Mouse (Mus musculus) midbrain, embryonic 12.5 days (tissue): ENCODE data around the gene Olfr1128. TPM values are rescaled to one million over a fixed set of nuclear protein-coding genes. Genes with fewer than 3 reads are reported as not detected.

Experiments
- polyA plus RNA-seq: library from polyadenylated mRNA; unstranded; fragments of >200 nt; fragmentation: Nextera tagmentation; extraction: Ambion mirVana; gene quantifications from 2 replicates; pipeline ENCODE4 v1.2.1, GENCODE M21; 2016

Gene Olfr1128
- polyA plus RNA-seq, 1 experiment from 2014 or later, result not detected

Other genes starting within 250 kb of the Olfr1128 start
- not detected in 2 replicates for gene Olfr1118, start 238.0 kb downstream of the Olfr1128 start, polyA plus RNA-seq
- gene Olfr1120, start 190.7 kb downstream of the Olfr1128 start, polyA plus RNA-seq, result not detected in 2 replicates
- gene Olfr1121, start 175.6 kb downstream of the Olfr1128 start, polyA plus RNA-seq, result not detected in 2 replicates
- not detected in 2 replicates for gene Olfr1122, start 159.7 kb downstream of the Olfr1128 start, polyA plus RNA-seq
- gene Olfr1123, start 128.9 kb downstream of the Olfr1128 start, polyA plus RNA-seq, result not detected in 2 replicates
- 0.09 and 0.16 TPM in 2 replicates for gene Olfr1124, start 115.3 kb downstream of the Olfr1128 start, polyA plus RNA-seq
- not detected in 2 replicates for gene Olfr1126, start 91.6 kb downstream of the Olfr1128 start, polyA plus RNA-seq
- gene Pramel7, start 48.4 kb downstream of the Olfr1128 start, polyA plus RNA-seq, result not detected in 2 replicates
- not detected in 2 replicates for gene Pramel6, start 39.0 kb downstream of the Olfr1128 start, polyA plus RNA-seq
- gene Olfr153, start 13.7 kb downstream of the Olfr1128 start, polyA plus RNA-seq, result not detected in 2 replicates
- not detected in 2 replicates for gene Olfr1129, start 28.4 kb upstream of the Olfr1128 start, polyA plus RNA-seq
- gene Olfr1130, start 60.7 kb upstream of the Olfr1128 start, polyA plus RNA-seq, result not detected in 2 replicates
- not detected in 2 replicates for gene Olfr1131, start 81.6 kb upstream of the Olfr1128 start, polyA plus RNA-seq
- gene Olfr1132, start 92.0 kb upstream of the Olfr1128 start, polyA plus RNA-seq, result not detected in 2 replicates
- gene Olfr1133, start 101.8 kb upstream of the Olfr1128 start, polyA plus RNA-seq, result not detected in 2 replicates
- not detected in 2 replicates for gene Olfr1134, start 112.9 kb upstream of the Olfr1128 start, polyA plus RNA-seq
- gene Olfr1135, start 128.1 kb upstream of the Olfr1128 start, polyA plus RNA-seq, result not detected in 2 replicates
- not detected in 2 replicates for gene Olfr1136, start 148.4 kb upstream of the Olfr1128 start, polyA plus RNA-seq
- gene Olfr1137, start 167.6 kb upstream of the Olfr1128 start, polyA plus RNA-seq, result not detected in 2 replicates
- not detected in 2 replicates for gene Olfr1138, start 194.4 kb upstream of the Olfr1128 start, polyA plus RNA-seq
- gene Olfr1140, start 198.2 kb upstream of the Olfr1128 start, polyA plus RNA-seq, result not detected in 2 replicates
- gene Olfr1141, start 208.4 kb upstream of the Olfr1128 start, polyA plus RNA-seq, result not detected in 2 replicates
- gene Olfr152, start 233.9 kb upstream of the Olfr1128 start, polyA plus RNA-seq, result not detected in 2 replicates